Comparison of ENCODE assay signal across 9 mouse cellular contexts in the genomic region with DNA sequence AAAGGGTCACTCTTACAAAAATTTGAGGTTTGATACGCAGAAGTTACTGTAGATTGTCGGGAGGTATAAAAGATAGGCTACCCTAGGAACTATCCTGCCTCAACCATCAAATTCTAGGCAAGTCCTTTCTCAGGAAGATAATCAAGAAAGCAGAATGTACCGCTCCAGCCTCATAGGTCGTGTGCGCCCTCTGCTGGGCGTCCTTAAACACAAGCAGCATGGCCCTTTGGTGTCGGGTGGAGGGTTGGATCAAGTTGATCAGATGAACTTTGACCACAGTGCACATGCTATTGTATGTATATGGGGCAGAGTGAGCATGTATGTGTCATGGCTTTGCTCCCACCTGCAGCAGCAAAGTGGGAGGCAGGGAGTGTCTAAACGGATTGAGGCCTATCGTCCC. TPM values are rescaled to one million over a fixed set of nuclear protein-coding genes. Genes with fewer than 3 reads are reported as not detected.
DNase-seq lines count a peak whose midpoint lies in the region; ATAC-seq and TF ChIP-seq lines count a peak whose summit lies in the region.
"Had no signal": no experiment of that assay in that cellular context is flagged by ENCODE, and none has a peak within 500 bp of the region (broad histone marks: within the 10 kb centered on the region; RNA-seq: fewer than 3 reads in every experiment).

No protein-coding gene starts in this region.

- H3K4me1 ChIP-seq in ES-Bruce4 (ENCODE audit: control insufficient read depth, insufficient read depth, low read length): no peaks in the 10 kb centered on the region
- no peaks in the 10 kb centered on the region for H3K4me1 ChIP-seq in forebrain, embryonic 16.5 days (replicated peaks; ENCODE audit: control insufficient read depth, insufficient read depth, low read length)
- H3K4me1 ChIP-seq in lung, adult 2 months (ENCODE audit: control insufficient read depth, insufficient read depth, low read length): no peaks in the 10 kb centered on the region
- H3K4me1 ChIP-seq: limb, embryonic 15.5 days had no signal

- TF ChIP-seq EP300 in ES-Bruce4 (IDR thresholded peaks at IDR 0.05; ENCODE audit: insufficient read depth, low read depth, low read length): no peak

- TF ChIP-seq POLR2A in ES-Bruce4 (IDR thresholded peaks at IDR 0.05; ENCODE audit: insufficient read depth, low read length): no peak
- no peak for TF ChIP-seq POLR2A in lung, adult 2 months (IDR thresholded peaks at IDR 0.05; ENCODE audit: borderline replicate concordance, extremely low read depth, low read depth, low read length)

- no peaks in the 10 kb centered on the region for H3K9me3 ChIP-seq in ES-Bruce4 (replicated peaks; ENCODE audit: control insufficient read depth, insufficient read depth, low read length, poor library complexity, severe bottlenecking)
- H3K9me3 ChIP-seq in forebrain, embryonic 16.5 days (ENCODE audit: control insufficient read depth, low read length): 0 out of 2 replicates have a peak, but pooled peaks cover 2% of the 10 kb centered on the region
- H3K9me3 ChIP-seq: limb, embryonic 15.5 days had no signal

- no peak overlapping the region for H3K4me2 ChIP-seq in forebrain, embryonic 16.5 days (ENCODE audit: low read length)
- H3K4me2 ChIP-seq: limb, embryonic 15.5 days had no signal

- no peaks in the 10 kb centered on the region for H3K36me3 ChIP-seq in ES-Bruce4 (ENCODE audit: control insufficient read depth, insufficient read depth, low read length, poor library complexity, severe bottlenecking)
- no peaks in the 10 kb centered on the region for H3K36me3 ChIP-seq in forebrain, embryonic 16.5 days (ENCODE audit: control insufficient read depth, insufficient read depth)
- H3K36me3 ChIP-seq: limb, embryonic 15.5 days had no signal

- H3K9ac ChIP-seq in ES-Bruce4 (ENCODE audit: low read depth, poor library complexity, severe bottlenecking): no peak overlapping the region
- no peak overlapping the region for H3K9ac ChIP-seq in forebrain, embryonic 16.5 days (replicated peaks; ENCODE audit: low read depth, low read length)
- H3K9ac ChIP-seq: limb, embryonic 15.5 days had no signal

- peak; percentile 24 to 72 for DNase-seq in heart, adult 18-20 months
- DNase-seq in heart, adult 11 months: no peak
- peak; percentile 43 for DNase-seq in cerebellum, adult 11 months
- DNase-seq in kidney, postnatal 25 days: peak; percentile 62 to 72
- peak; percentile 45 for DNase-seq in lung, adult 2 months
- peak; percentile 39 for DNase-seq in right cerebral cortex, postnatal 25 days

- peak; percentile 47; the same call in 1 of the 2 replicates for ATAC-seq in forebrain, embryonic 16.5 days

- H3K4me3 ChIP-seq in ES-Bruce4 (ENCODE audit: low read depth, low read length): no peak overlapping the region
- H3K4me3 ChIP-seq in forebrain, embryonic 16.5 days (replicated peaks; ENCODE audit: low read length): no peak overlapping the region
- no peak overlapping the region for H3K4me3 ChIP-seq in lung, adult 2 months (replicated peaks; ENCODE audit: extremely low read depth, low read depth, low read length)
- H3K4me3 ChIP-seq: limb, embryonic 15.5 days had no signal

- peak; percentile 98 for TF ChIP-seq CTCF in ES-Bruce4 (IDR thresholded peaks at IDR 0.05; ENCODE audit: low read depth, low read length)
- peak; percentile 93 for TF ChIP-seq CTCF in lung, adult 2 months (IDR thresholded peaks at IDR 0.05; ENCODE audit: insufficient read depth, low read length)

- H3K27me3 ChIP-seq in ES-Bruce4 (ENCODE audit: control insufficient read depth, insufficient read depth, low read length, poor library complexity, severe bottlenecking): no peaks in the 10 kb centered on the region; the same call in 1 of the 2 replicates
- H3K27me3 ChIP-seq in forebrain, embryonic 16.5 days (replicated peaks; ENCODE audit: control insufficient read depth, insufficient read depth, low read length): no peaks in the 10 kb centered on the region

- WGBS in forebrain, embryonic 16.5 days: 16% methylated on average over 9 of the region's 9 CpGs
- 15% methylated on average over 9 of the region's 9 CpGs for WGBS in lung, adult 2 months

- no peak overlapping the region for H3K27ac ChIP-seq in ES-Bruce4 (ENCODE audit: insufficient read depth, low read length)
- H3K27ac ChIP-seq in forebrain, embryonic 16.5 days (ENCODE audit: low read length): no peak overlapping the region
- H3K27ac ChIP-seq: limb, embryonic 15.5 days had no signal

RNA-seq across cellular contexts. Expression of a gene that starts 7.9 kb away (rescaled TPM):
- total RNA-seq in heart, adult 18-20 months (2021): 1 to 10 TPM; 4.7 to 6.3 TPM
- 2.4 and 2.8 TPM in 2 replicates for polyA plus RNA-seq in ES-Bruce4 (2011; ENCODE audit: insufficient read depth, insufficient read length, low read depth, missing spikeins)
- polyA plus RNA-seq in forebrain, embryonic 16.5 days (2015; fragmentation: Nextera tagmentation; extraction: Ambion mirVana): 19.4 and 24.3 TPM in 2 replicates
- polyA plus RNA-seq in lung, adult 2 months (2012; rRNA removed): 1.2 TPM in 2 replicates

RNA-seq across cellular contexts. Expression of a gene that starts 29.4 kb away (rescaled TPM):
- not detected for total RNA-seq in heart, adult 18-20 months (2021)
- polyA plus RNA-seq in ES-Bruce4 (2011; ENCODE audit: insufficient read depth, insufficient read length, low read depth, missing spikeins): not detected in 2 replicates
- polyA plus RNA-seq in forebrain, embryonic 16.5 days (2015; fragmentation: Nextera tagmentation; extraction: Ambion mirVana): not detected in 2 replicates
- not detected in 2 replicates for polyA plus RNA-seq in lung, adult 2 months (2012; rRNA removed)
- polyA plus RNA-seq: limb, embryonic 15.5 days had no signal

RNA-seq across cellular contexts. Expression of a gene that starts 31.0 kb away (rescaled TPM):
- not detected for total RNA-seq in heart, adult 18-20 months (2021)
- not detected in 2 replicates for polyA plus RNA-seq in ES-Bruce4 (2011; ENCODE audit: insufficient read depth, insufficient read length, low read depth, missing spikeins)
- not detected in 2 replicates for polyA plus RNA-seq in forebrain, embryonic 16.5 days (2015; fragmentation: Nextera tagmentation; extraction: Ambion mirVana)
- not detected in 2 replicates for polyA plus RNA-seq in lung, adult 2 months (2012; rRNA removed)
- polyA plus RNA-seq: limb, embryonic 15.5 days had no signal

RNA-seq across cellular contexts. Expression of a gene that starts 32.1 kb away (rescaled TPM):
- 1 to 10 TPM; 1.7 to 5.4 TPM for total RNA-seq in heart, adult 18-20 months (2021)
- not detected in 2 replicates for polyA plus RNA-seq in ES-Bruce4 (2011; ENCODE audit: insufficient read depth, insufficient read length, low read depth, missing spikeins)
- polyA plus RNA-seq in forebrain, embryonic 16.5 days (2015; fragmentation: Nextera tagmentation; extraction: Ambion mirVana): not detected in 2 replicates
- polyA plus RNA-seq in lung, adult 2 months (2012; rRNA removed): 11.9 and 17.1 TPM in 2 replicates
- polyA plus RNA-seq: limb, embryonic 15.5 days had no signal
